Mouse (Mus musculus): Measurements from ENCODE around the gene Acsl1. TPM values are rescaled to one million over a fixed set of nuclear protein-coding genes. Genes with fewer than 3 reads are reported as not detected.

Acsl1 gene
- polyA plus RNA-seq, 1 experiment from 2014 or later = 8.4 TPM

- Histone ChIP-seq H3K9me3 (no peaks in the 10 kb centered on the region), H3K27me3 (0 out of 2 replicates have a peak, but pooled peaks cover 5% of the 10 kb centered on the region), H3K27ac (no peak overlapping the region), H3K4me1 (replicated peaks) (peaks cover 8% of the 10 kb centered on the region), H3K4me2 (no peak overlapping the region), H3K4me3 (replicated peaks) (no peak overlapping the region), H3K9ac (replicated peaks) (no peak overlapping the region), H3K36me3 (no peaks in the 10 kb centered on the region)
- 85% methylated on average over 6 of the region's 6 CpGs for WGBS
- no peak for ATAC-seq (ENCODE audit: insufficient number of reproducible peaks, insufficient read depth, low FRiP score, low TSS enrichment, low read depth)
Observed at GRCm38 (mm10) chr8:46490821-46491220, 20.0 kb downstream of the Acsl1 start.

GRCm38 (mm10) chr8:46493495-46494170 lies 22.8 kb downstream of the Acsl1 start:
- Histone ChIP-seq H3K27me3 (0 out of 2 replicates have a peak, but pooled peaks cover 5% of the 10 kb centered on the region), H3K36me3 (no peaks in the 10 kb centered on the region), H3K9ac (replicated peaks) (no peak overlapping the region), H3K27ac (no peak overlapping the region), H3K9me3 (no peaks in the 10 kb centered on the region), H3K4me2 (no peak overlapping the region), H3K4me3 (replicated peaks) (no peak overlapping the region), H3K4me1 (replicated peaks) (no peaks in the 10 kb centered on the region)
- ATAC-seq (ENCODE audit: insufficient number of reproducible peaks, insufficient read depth, low FRiP score, low TSS enrichment, low read depth) = no peak
- 87% methylated on average over 11 of the region's 11 CpGs for whole genome bisulfite sequencing

DNA sequence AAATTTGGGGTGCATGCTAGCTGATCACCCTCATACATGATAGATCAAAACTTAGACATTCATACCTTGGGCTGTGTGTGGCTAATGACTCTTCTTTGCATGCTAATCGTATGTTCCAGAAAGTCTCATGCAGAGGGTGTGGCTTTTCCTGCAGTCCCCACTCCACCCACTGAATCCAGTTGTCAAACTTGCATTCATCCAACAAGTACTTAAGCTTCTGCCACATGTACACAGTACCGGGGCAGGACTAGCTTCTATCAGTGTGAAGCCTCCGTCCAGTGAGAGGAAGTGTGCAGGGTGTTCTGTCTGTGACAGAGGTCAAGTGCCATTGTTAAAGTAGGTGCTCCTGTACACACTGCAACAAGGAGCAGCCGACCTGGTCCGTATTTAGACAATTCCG lies 26.0 kb downstream of the Acsl1 start:
- H3K36me3 ChIP-seq = no peaks in the 10 kb centered on the region
- no peak for ATAC-seq (ENCODE audit: insufficient number of reproducible peaks, insufficient read depth, low FRiP score, low TSS enrichment, low read depth)
- no peaks in the 10 kb centered on the region for H3K9me3 ChIP-seq
- no peaks in the 10 kb centered on the region for H3K27me3 ChIP-seq
- no peak overlapping the region for H3K27ac ChIP-seq
- peaks cover 8% of the 10 kb centered on the region for H3K4me1 ChIP-seq (replicated peaks)
- no peak overlapping the region for H3K4me3 ChIP-seq (replicated peaks)
- H3K9ac ChIP-seq (replicated peaks) = no peak overlapping the region
- H3K4me2 ChIP-seq = no peak overlapping the region
- WGBS = 88% methylated on average over 6 of the region's 6 CpGs

DNA sequence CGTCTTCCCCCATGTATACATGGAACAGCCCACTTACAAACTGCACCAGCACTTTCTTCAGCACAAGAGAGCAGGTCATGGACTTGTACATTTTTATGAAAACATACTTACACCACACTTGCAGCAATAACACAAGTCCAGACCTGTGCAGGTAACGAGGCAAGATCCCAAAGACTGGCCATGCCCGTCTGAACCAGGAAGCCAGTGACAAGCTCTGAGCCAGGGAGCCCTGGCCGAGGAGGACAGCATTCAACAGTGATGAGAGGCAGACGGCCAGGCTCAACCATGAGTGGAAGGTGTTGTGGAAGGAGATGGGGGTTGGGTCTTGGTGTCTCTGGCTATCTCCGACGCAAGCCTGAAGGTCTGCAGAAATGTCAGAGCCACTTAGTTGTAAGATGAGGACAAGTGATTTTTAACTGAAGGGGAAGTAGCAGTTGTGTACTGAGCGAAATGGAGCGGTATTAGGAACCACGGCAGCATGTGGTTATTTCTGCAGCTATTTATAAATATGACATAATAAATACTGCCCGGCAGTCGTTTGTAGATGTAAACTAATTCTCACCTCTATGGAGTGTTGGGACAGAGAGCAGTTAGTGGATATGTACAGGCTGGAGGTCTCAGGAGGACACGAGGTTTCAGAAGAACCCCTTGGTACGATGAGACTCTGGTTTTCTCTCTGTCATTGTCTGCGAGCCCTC lies 26.6 kb downstream of the Acsl1 start:
- 76% methylated on average over 15 of the region's 15 CpGs for WGBS
- Histone ChIP-seq H3K9me3 (no peaks in the 10 kb centered on the region), H3K9ac (replicated peaks) (no peak overlapping the region), H3K27ac (no peak overlapping the region), H3K36me3 (no peaks in the 10 kb centered on the region), H3K4me1 (replicated peaks) (peaks cover 10% of the 10 kb centered on the region), H3K4me2 (no peak overlapping the region), H3K27me3 (no peaks in the 10 kb centered on the region), H3K4me3 (replicated peaks) (no peak overlapping the region)
- no peak for ATAC-seq (ENCODE audit: insufficient number of reproducible peaks, insufficient read depth, low FRiP score, low TSS enrichment, low read depth)

DNA sequence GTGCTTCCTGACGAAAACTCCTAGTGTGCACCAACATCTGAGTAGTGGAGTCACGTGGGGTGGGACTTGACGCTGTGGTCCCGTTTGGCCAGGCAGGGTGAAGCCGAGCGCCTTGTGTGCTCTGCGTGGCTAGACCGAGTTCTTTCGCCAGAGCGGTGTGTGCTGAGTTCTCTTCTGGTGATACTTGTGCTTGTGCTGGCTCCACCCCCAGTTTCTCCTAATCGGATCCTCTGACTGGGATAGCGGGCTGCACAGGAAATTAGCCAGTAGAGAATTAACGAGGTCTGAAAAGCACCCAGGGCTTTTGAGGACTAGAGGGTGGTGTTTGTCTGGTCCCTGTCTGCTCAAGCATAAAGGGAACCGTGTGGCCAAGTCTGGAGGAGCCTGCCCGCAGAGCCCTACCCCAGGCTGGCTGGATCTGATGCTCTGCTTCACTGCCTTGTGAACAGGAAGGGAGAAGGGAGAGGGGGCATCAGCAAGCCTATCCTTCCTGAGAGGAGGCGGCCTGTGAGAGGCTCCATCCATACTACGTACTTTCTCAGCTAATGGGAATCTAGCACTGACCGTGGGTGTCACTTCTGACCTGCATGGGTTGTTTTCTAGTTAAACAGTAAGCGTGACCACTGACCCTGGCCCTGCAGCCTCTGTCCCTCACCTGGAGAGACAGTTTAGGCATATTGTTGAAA lies 28.7 kb downstream of the Acsl1 start:
- 0 out of 2 replicates have a peak, but pooled peaks cover 3% of the 10 kb centered on the region for H3K27me3 ChIP-seq
- H3K27ac ChIP-seq = no peak overlapping the region
- ATAC-seq (ENCODE audit: insufficient number of reproducible peaks, insufficient read depth, low FRiP score, low TSS enrichment, low read depth) = no peak
- peak overlapping the region; percentile 35 for H3K4me2 ChIP-seq
- no peak overlapping the region for H3K9ac ChIP-seq (replicated peaks)
- peaks cover 18% of the 10 kb centered on the region for H3K4me1 ChIP-seq (replicated peaks)
- H3K9me3 ChIP-seq = no peaks in the 10 kb centered on the region
- H3K4me3 ChIP-seq (replicated peaks) = no peak overlapping the region
- 49% methylated on average over 19 of the region's 19 CpGs for WGBS
- no peaks in the 10 kb centered on the region for H3K36me3 ChIP-seq

- H3K9ac ChIP-seq (replicated peaks) = peak overlapping the region; percentile 40; the same call in 1 of the 2 replicates
- 36% methylated on average over 19 of the region's 19 CpGs for WGBS
- peaks cover 22% of the 10 kb centered on the region for H3K4me1 ChIP-seq (replicated peaks)
Observed at GRCm38 (mm10) chr8:46502333-46503071, 31.7 kb downstream of the Acsl1 start.

GRCm38 (mm10) chr8:46503072-46503695 lies 32.3 kb downstream of the Acsl1 start:
- no peak for ATAC-seq (ENCODE audit: insufficient number of reproducible peaks, insufficient read depth, low FRiP score, low TSS enrichment, low read depth)
- Histone ChIP-seq H3K27ac (no peak overlapping the region), H3K36me3 (no peaks in the 10 kb centered on the region), H3K27me3 (0 out of 2 replicates have a peak, but pooled peaks cover 3% of the 10 kb centered on the region), H3K4me2 (peak overlapping the region; percentile 51), H3K4me3 (replicated peaks) (peak overlapping the region; percentile 27; the same call in 1 of the 2 replicates), H3K9ac (replicated peaks) (peak overlapping the region; percentile 40; the same call in 1 of the 2 replicates), H3K4me1 (replicated peaks) (peaks cover 22% of the 10 kb centered on the region), H3K9me3 (no peaks in the 10 kb centered on the region)
- 89% methylated on average over 11 of the region's 12 CpGs for WGBS

More at GRCm38 (mm10) chr8:46502333-46503071, 31.7 kb downstream of the Acsl1 start:
- Histone ChIP-seq H3K9me3 (no peaks in the 10 kb centered on the region), H3K4me3 (replicated peaks) (peak overlapping the region; percentile 27), H3K4me2 (peak overlapping the region; percentile 51), H3K36me3 (no peaks in the 10 kb centered on the region), H3K27me3 (0 out of 2 replicates have a peak, but pooled peaks cover 3% of the 10 kb centered on the region), H3K27ac (no peak overlapping the region)
- no peak for ATAC-seq (ENCODE audit: insufficient number of reproducible peaks, insufficient read depth, low FRiP score, low TSS enrichment, low read depth)

DNA sequence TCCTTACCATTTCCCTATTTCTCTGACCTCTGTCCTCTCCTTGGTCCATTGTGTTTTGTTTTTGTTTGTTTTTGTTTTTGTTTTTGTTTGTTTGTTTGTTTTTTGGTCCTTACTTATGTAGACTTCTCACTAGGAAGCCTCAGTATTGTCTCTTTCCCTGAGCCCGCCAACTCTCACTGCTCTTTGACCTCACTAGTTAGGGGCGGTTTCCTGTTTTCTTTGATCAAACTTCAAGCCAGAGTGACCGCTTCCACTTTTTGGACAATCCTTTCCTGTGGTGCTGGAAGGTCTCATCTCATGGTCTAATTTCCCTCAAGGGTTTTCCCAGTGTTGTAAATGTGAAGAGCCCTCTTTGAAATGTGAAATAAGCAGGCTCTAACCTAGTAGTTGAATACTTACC lies 33.4 kb downstream of the Acsl1 start:
- Histone ChIP-seq H3K4me3 (replicated peaks) (no peak overlapping the region), H3K9me3 (no peaks in the 10 kb centered on the region), H3K4me2 (no peak overlapping the region), H3K9ac (replicated peaks) (no peak overlapping the region), H3K27ac (no peak overlapping the region), H3K4me1 (replicated peaks) (peaks cover 26% of the 10 kb centered on the region), H3K36me3 (no peaks in the 10 kb centered on the region), H3K27me3 (0 out of 2 replicates have a peak, but pooled peaks cover 3% of the 10 kb centered on the region)
- no peak for ATAC-seq (ENCODE audit: insufficient number of reproducible peaks, insufficient read depth, low FRiP score, low TSS enrichment, low read depth)
- WGBS = 58% methylated on average over 3 of the region's 3 CpGs

- 72% methylated on average over 14 of the region's 14 CpGs for WGBS
Observed at GRCm38 (mm10) chr8:46508488-46509395, 37.9 kb downstream of the Acsl1 start.

GRCm38 (mm10) chr8:46509474-46509873 lies 38.6 kb downstream of the Acsl1 start:
- Histone ChIP-seq H3K27me3 (no peaks in the 10 kb centered on the region), H3K9me3 (no peaks in the 10 kb centered on the region), H3K4me3 (replicated peaks) (no peak overlapping the region), H3K9ac (replicated peaks) (no peak overlapping the region), H3K27ac (no peak overlapping the region), H3K36me3 (no peaks in the 10 kb centered on the region), H3K4me2 (no peak overlapping the region), H3K4me1 (replicated peaks) (peaks cover 12% of the 10 kb centered on the region)
- WGBS = 73% methylated on average over 3 of the region's 3 CpGs
- no peak for ATAC-seq (ENCODE audit: insufficient number of reproducible peaks, insufficient read depth, low FRiP score, low TSS enrichment, low read depth)

More at GRCm38 (mm10) chr8:46508488-46509395, 37.9 kb downstream of the Acsl1 start:
- Histone ChIP-seq H3K4me2 (no peak overlapping the region), H3K4me3 (replicated peaks) (no peak overlapping the region), H3K27ac (no peak overlapping the region), H3K36me3 (no peaks in the 10 kb centered on the region), H3K27me3 (no peaks in the 10 kb centered on the region), H3K4me1 (replicated peaks) (peaks cover 12% of the 10 kb centered on the region), H3K9ac (replicated peaks) (no peak overlapping the region; the same call in 1 of the 2 replicates), H3K9me3 (no peaks in the 10 kb centered on the region)
- no peak for ATAC-seq (ENCODE audit: insufficient number of reproducible peaks, insufficient read depth, low FRiP score, low TSS enrichment, low read depth)

All from limb, embryonic 12.5 days (tissue).